Mouse (Mus musculus): ENCODE results near the gene Pim3. TPM values are rescaled to one million over a fixed set of nuclear protein-coding genes. Genes with fewer than 3 reads are reported as not detected.

Gene Pim3
- polyA plus RNA-seq, 1 experiment from 2014 or later: 34.5 TPM

Other genes with a start within 250 kb of the Pim3 start
- gene Brd1, start 128.0 kb upstream of the Pim3 start, polyA plus RNA-seq (2014; fragmentation: Nextera tagmentation; extraction: Ambion mirVana): 24.0 and 24.3 TPM in 2 replicates
- 35.8 and 36.7 TPM in 2 replicates for gene Zbed4, start 110.5 kb upstream of the Pim3 start, polyA plus RNA-seq (2014; fragmentation: Nextera tagmentation; extraction: Ambion mirVana)
- gene Alg12, start 42.9 kb upstream of the Pim3 start, polyA plus RNA-seq (2014; fragmentation: Nextera tagmentation; extraction: Ambion mirVana): 11.0 and 11.3 TPM in 2 replicates
- gene Creld2, start 42.5 kb upstream of the Pim3 start, polyA plus RNA-seq (2014; fragmentation: Nextera tagmentation; extraction: Ambion mirVana): 76.6 and 77.6 TPM in 2 replicates
- not detected in 2 replicates for gene Ttll8, start 92.2 kb downstream of the Pim3 start, polyA plus RNA-seq (2014; fragmentation: Nextera tagmentation; extraction: Ambion mirVana)
- gene Mlc1, start 116.8 kb downstream of the Pim3 start, polyA plus RNA-seq (2014; fragmentation: Nextera tagmentation; extraction: Ambion mirVana): 0.82 and 1.1 TPM in 2 replicates
- 0.39 TPM in 1 of 2 replicates, not detected in the other for gene Mov10l1, start 120.7 kb downstream of the Pim3 start, polyA plus RNA-seq (2014; fragmentation: Nextera tagmentation; extraction: Ambion mirVana)
- 0.24 and 0.28 TPM in 2 replicates for gene Panx2, start 197.5 kb downstream of the Pim3 start, polyA plus RNA-seq (2014; fragmentation: Nextera tagmentation; extraction: Ambion mirVana)
- gene Trabd, start 212.9 kb downstream of the Pim3 start, polyA plus RNA-seq (2014; fragmentation: Nextera tagmentation; extraction: Ambion mirVana): 38.0 and 43.6 TPM in 2 replicates
- 17.2 and 17.7 TPM in 2 replicates for gene Selenoo, start 226.9 kb downstream of the Pim3 start, polyA plus RNA-seq (2014; fragmentation: Nextera tagmentation; extraction: Ambion mirVana)

Data from embryonic facial prominence, embryonic 11.5 days (tissue).